Mouse (Mus musculus) liver, embryonic 12.5 days (tissue): ENCODE measurements around the gene Lilr4b. TPM values are rescaled to one million over a fixed set of nuclear protein-coding genes. Genes with fewer than 3 reads are reported as not detected.

Source experiments
- ATAC-seq: fragments of 200-750 bp; cut with Nextera tagmentation; 2 replicates; pipeline ENCODE4 v1.8.0; 2017; ENCODE audit warnings: moderate number of reproducible peaks, mild to moderate bottlenecking, moderate library complexity
- H3K27ac ChIP-seq: fragments of 300-500 bp; sonication (generic); 2 replicates; pipeline ENCODE4 v1.5.1; 2016; ENCODE audit warnings: mild to moderate bottlenecking
- H3K27me3 ChIP-seq: fragments of 300-500 bp; sonication (generic); replicated peaks from 2 replicates; pipeline ENCODE4 v1.6.1; 2016; ENCODE audit warnings: mild to moderate bottlenecking, moderate library complexity
- H3K36me3 ChIP-seq: fragments of 300-500 bp; sonication (generic); 2 replicates; pipeline ENCODE4 v1.6.1; 2016; ENCODE audit warnings: mild to moderate bottlenecking, moderate library complexity
- H3K4me1 ChIP-seq: fragments of 300-500 bp; sonication (generic); 2 replicates; pipeline ENCODE4 v1.6.1; 2016
- H3K4me2 ChIP-seq: fragments of 300-500 bp; sonication (generic); 2 replicates; pipeline ENCODE4 v1.6.1; 2016; ENCODE audit warnings: mild to moderate bottlenecking, moderate library complexity
- H3K4me3 ChIP-seq: fragments of 300-500 bp; sonication (generic); 2 replicates; pipeline ENCODE4 v1.5.1; 2016; ENCODE audit warnings: mild to moderate bottlenecking, moderate library complexity
- H3K9ac ChIP-seq: fragments of 300-500 bp; sonication (generic); 2 replicates; pipeline ENCODE4 v1.6.1; 2016; ENCODE audit warnings: mild to moderate bottlenecking, moderate library complexity
- H3K9me3 ChIP-seq: fragments of 300-500 bp; sonication (generic); replicated peaks from 2 replicates; pipeline ENCODE4 v1.6.1; 2016; ENCODE audit warnings: mild to moderate bottlenecking, moderate library complexity
- WGBS: fragments of 180-500 bp; shearing (Covaris S2); methylation state at CpG from one replicate; pipeline ENCODE4 v1.1.7; 2016; ENCODE audit not compliant: insufficient replicate concordance; 5-methylcytosine and 5-hydroxymethylcytosine counted together
- polyA plus RNA-seq: library from polyadenylated mRNA; unstranded; fragments of >200 nt; fragmentation: Nextera tagmentation; extraction: Ambion mirVana; gene quantifications from 2 replicates; pipeline ENCODE4 v1.2.1, GENCODE M21; 2016

Gene Lilr4b
- polyA plus RNA-seq, 1 experiment from 2014 or later: 0.48 TPM

GRCm38 (mm10) chr10:51526633-51527032 is 46.2 kb downstream of the Lilr4b start:
- Histone ChIP-seq H3K4me1 (peaks cover 16% of the 10 kb centered on the region; the same call in 1 of the 2 replicates), H3K4me3 (no peak overlapping the region), H3K9ac (no peak overlapping the region), H3K9me3 (no peaks in the 10 kb centered on the region), H3K4me2 (no peak overlapping the region), H3K36me3 (no peaks in the 10 kb centered on the region), H3K27me3 (no peaks in the 10 kb centered on the region), H3K27ac (no peak overlapping the region)
- 61% methylated on average over 4 of the region's 4 CpGs for WGBS
- ATAC-seq: no peak

- Histone ChIP-seq H3K4me2 (no peak overlapping the region), H3K4me3 (no peak overlapping the region), H3K9me3 (no peaks in the 10 kb centered on the region), H3K36me3 (no peaks in the 10 kb centered on the region), H3K4me1 (peaks cover 16% of the 10 kb centered on the region; the same call in 1 of the 2 replicates), H3K9ac (no peak overlapping the region), H3K27ac (peak overlapping the region; percentile 22; the same call in 1 of the 2 replicates), H3K27me3 (no peaks in the 10 kb centered on the region)
- ATAC-seq: no peak
- WGBS: 16% methylated on average over 8 of the region's 8 CpGs
These were observed 48.5 kb downstream of the Lilr4b start for GRCm38 (mm10) chr10:51528840-51529434.

- Histone ChIP-seq H3K9me3 (no peaks in the 10 kb centered on the region), H3K4me3 (no peak overlapping the region), H3K27ac (no peak overlapping the region), H3K9ac (no peak overlapping the region), H3K4me1 (peaks cover 16% of the 10 kb centered on the region; the same call in 1 of the 2 replicates), H3K36me3 (no peaks in the 10 kb centered on the region), H3K27me3 (no peaks in the 10 kb centered on the region), H3K4me2 (no peak overlapping the region)
- ATAC-seq: no peak
- WGBS: 31% methylated on average over 3 of the region's 3 CpGs
These were observed 49.1 kb downstream of the Lilr4b start for GRCm38 (mm10) chr10:51529497-51529896.

- Histone ChIP-seq H3K4me2 (no peak overlapping the region), H3K36me3 (no peaks in the 10 kb centered on the region), H3K4me1 (peaks cover 16% of the 10 kb centered on the region; the same call in 1 of the 2 replicates), H3K27me3 (no peaks in the 10 kb centered on the region), H3K9me3 (no peaks in the 10 kb centered on the region), H3K27ac (no peak overlapping the region), H3K4me3 (no peak overlapping the region), H3K9ac (no peak overlapping the region)
- 74% methylated on average over 7 of the region's 7 CpGs for WGBS
- ATAC-seq: no peak
These were observed 50.4 kb downstream of the Lilr4b start for GRCm38 (mm10) chr10:51530813-51531212.

Other genes with a start within 250 kb of the Lilr4b start
- not detected in 2 replicates for gene Gm49339, start within 50 bp of the Lilr4b start, polyA plus RNA-seq
- gene Lilrb4a, start 10.3 kb downstream of the Lilr4b start, polyA plus RNA-seq: 3.3 and 4.7 TPM in 2 replicates
- gene Fam162b, start 109.9 kb downstream of the Lilr4b start, polyA plus RNA-seq: 0.33 TPM in 1 of 2 replicates, not detected in the other
- gene Gprc6a, start 150.8 kb downstream of the Lilr4b start, polyA plus RNA-seq: 0.10 TPM in 1 of 2 replicates, not detected in the other
- 0.04 and 0.20 TPM in 2 replicates for gene Rfx6, start 197.1 kb downstream of the Lilr4b start, polyA plus RNA-seq